Mouse (Mus musculus) hindbrain, embryonic 14.5 days (tissue): Measurements from ENCODE around the gene Trim62. TPM values are rescaled to one million over a fixed set of nuclear protein-coding genes. Genes with fewer than 3 reads are reported as not detected.

Source experiments
- ATAC-seq: fragments of 200-750 bp; cut with Nextera tagmentation; 2 replicates; pipeline ENCODE4 v1.8.0; 2017; ENCODE audit warnings: moderate number of reproducible peaks, mild to moderate bottlenecking, moderate TSS enrichment, moderate library complexity; ENCODE audit not compliant: low FRiP score
- DNase-seq: peaks from one replicate; pipeline ENCODE4 v3.0.0-alpha.2; 2015; ENCODE audit warnings: low spot score
- H3K27ac ChIP-seq: fragments of 300-500 bp; sonication (generic); 2 replicates; pipeline ENCODE4 v1.5.1; 2014; ENCODE audit warnings: mild to moderate bottlenecking, moderate library complexity
- H3K27me3 ChIP-seq: fragments of 300-500 bp; sonication (generic); 2 replicates; pipeline ENCODE4 v1.6.1; 2014; ENCODE audit warnings: mild to moderate bottlenecking, low read length, mixed read lengths; ENCODE audit not compliant: control insufficient read depth, insufficient read depth
- H3K36me3 ChIP-seq: fragments of 300-500 bp; sonication (generic); replicated peaks from 2 replicates; pipeline ENCODE4 v1.6.1; 2014; ENCODE audit not compliant: control insufficient read depth, insufficient read depth
- H3K4me1 ChIP-seq: fragments of 300-500 bp; sonication (generic); replicated peaks from 2 replicates; pipeline ENCODE4 v1.6.1; 2014; ENCODE audit warnings: antibody characterized with exemption, low read length, mixed read lengths; ENCODE audit not compliant: control insufficient read depth, insufficient read depth
- H3K4me2 ChIP-seq: fragments of 300-500 bp; sonication (generic); replicated peaks from 2 replicates; pipeline ENCODE4 v1.6.1; 2014; ENCODE audit warnings: mild to moderate bottlenecking, moderate library complexity
- H3K4me3 ChIP-seq: fragments of 300-500 bp; sonication (generic); replicated peaks from 2 replicates; pipeline ENCODE4 v1.5.1; 2014; ENCODE audit warnings: mild to moderate bottlenecking, low read length
- H3K9ac ChIP-seq: fragments of 300-500 bp; sonication (generic); 2 replicates; pipeline ENCODE4 v1.6.1; 2014
- H3K9me3 ChIP-seq: fragments of 300-500 bp; sonication (generic); 2 replicates; pipeline ENCODE4 v1.6.1; 2016; ENCODE audit warnings: low read length; ENCODE audit not compliant: control insufficient read depth
- WGBS: fragments of 180-500 bp; shearing (Covaris S2); extraction: QIAGEN DNeasy Blood & Tissue Kit; methylation state at CpG from one replicate; pipeline ENCODE4 v1.1.7; 2014; 5-methylcytosine and 5-hydroxymethylcytosine counted together
- polyA plus RNA-seq: library from polyadenylated mRNA; unstranded; fragments of >200 nt; fragmentation: Nextera tagmentation; extraction: Ambion mirVana; gene quantifications from 2 replicates; pipeline ENCODE4 v1.2.1, GENCODE M21; 2014

Trim62 gene
- polyA plus RNA-seq, 1 experiment from 2014 or later: 31.9 TPM

DNA sequence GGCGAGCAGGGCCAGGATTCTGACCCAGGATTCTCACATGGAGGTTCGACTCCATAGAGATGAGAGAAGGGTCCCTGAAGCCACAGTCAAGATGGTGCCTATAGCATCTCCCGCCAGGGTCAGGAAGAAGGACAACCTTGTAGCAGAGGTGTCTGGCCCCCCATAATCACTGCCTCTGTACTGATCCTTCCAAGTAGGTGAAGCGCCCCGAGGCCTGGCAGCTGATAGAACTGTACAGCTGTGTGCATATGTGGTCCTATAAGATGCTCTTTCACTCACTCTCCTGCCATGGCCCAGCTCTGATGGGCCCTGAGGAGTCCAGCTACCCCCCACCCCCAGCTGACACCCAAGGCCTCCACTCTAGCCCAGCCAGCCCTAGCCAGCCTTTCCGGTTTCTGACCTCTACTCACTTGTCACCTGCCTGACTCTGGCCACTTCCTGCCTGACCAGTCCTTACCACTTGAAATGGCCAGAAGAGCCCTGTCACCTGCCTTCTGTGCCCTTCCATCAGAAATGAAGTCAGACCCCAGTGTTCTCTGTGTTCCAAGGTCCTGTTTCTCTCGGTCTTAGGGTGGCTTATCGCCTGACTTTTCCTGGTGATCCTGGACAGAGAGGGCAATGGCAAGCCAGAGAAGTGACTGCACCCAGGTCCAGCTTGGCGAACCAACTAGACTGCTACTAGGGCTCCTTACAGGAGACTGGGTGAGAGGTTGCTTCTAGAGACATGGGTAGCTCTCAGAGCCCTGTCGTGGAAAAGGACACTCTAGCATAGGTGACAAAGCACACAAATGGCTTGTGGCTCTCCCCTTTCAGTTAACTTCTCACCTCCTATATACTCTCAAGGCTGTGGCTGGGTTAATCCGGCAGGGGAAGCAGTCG is 6.6 kb downstream of the Trim62 start:
- H3K4me3 ChIP-seq: no peak overlapping the region
- H3K9me3 ChIP-seq: no peaks in the 10 kb centered on the region
- DNase-seq (no peak), ATAC-seq (no peak)
- no peak overlapping the region for H3K9ac ChIP-seq
- peaks cover 36% of the 10 kb centered on the region for H3K4me1 ChIP-seq
- 0 out of 2 replicates have a peak, but pooled peaks cover 3% of the 10 kb centered on the region for H3K36me3 ChIP-seq
- no peaks in the 10 kb centered on the region for H3K27me3 ChIP-seq
- H3K27ac ChIP-seq: no peak overlapping the region
- no peak overlapping the region for H3K4me2 ChIP-seq
- WGBS: 91% methylated on average over 12 of the region's 12 CpGs

- Histone ChIP-seq H3K4me1 (peaks cover 31% of the 10 kb centered on the region), H3K4me3 (no peak overlapping the region), H3K9me3 (no peaks in the 10 kb centered on the region), H3K27me3 (no peaks in the 10 kb centered on the region), H3K9ac (no peak overlapping the region), H3K4me2 (no peak overlapping the region), H3K36me3 (0 out of 2 replicates have a peak, but pooled peaks cover 3% of the 10 kb centered on the region), H3K27ac (no peak overlapping the region)
- 0 out of 2 replicates have a peak, but pooled peaks have one; percentile 32 for ATAC-seq
- WGBS: 17% methylated on average over 1 of the region's 1 CpGs
- no peak for DNase-seq
These were observed 7.8 kb downstream of the Trim62 start for GRCm38 (mm10) chr4:128891157-128891556.

DNA sequence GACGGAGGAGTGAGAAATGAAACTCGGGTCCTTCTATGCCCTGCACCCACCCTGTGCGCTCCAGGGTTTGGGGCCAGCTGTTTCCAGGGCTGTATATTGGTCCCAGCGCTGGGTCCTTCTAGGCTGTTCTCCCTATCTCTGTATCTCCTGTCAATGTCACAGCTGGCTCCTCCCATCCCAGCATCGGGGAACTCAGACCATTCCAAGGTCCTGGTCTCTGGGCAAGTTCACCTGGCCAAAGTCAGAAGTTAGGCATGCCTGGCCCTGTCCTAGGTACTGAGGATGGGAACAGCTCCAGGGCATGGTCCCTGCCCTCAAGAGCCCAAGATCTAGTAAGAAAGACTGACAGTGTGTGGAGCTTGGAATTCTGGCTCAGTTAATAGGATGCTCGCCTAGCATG is 8.4 kb downstream of the Trim62 start:
- DNase-seq (no peak), ATAC-seq (no peak)
- Histone ChIP-seq H3K4me3 (no peak overlapping the region), H3K27me3 (no peaks in the 10 kb centered on the region), H3K9me3 (no peaks in the 10 kb centered on the region), H3K4me1 (peaks cover 25% of the 10 kb centered on the region), H3K4me2 (no peak overlapping the region), H3K36me3 (0 out of 2 replicates have a peak, but pooled peaks cover 3% of the 10 kb centered on the region), H3K27ac (no peak overlapping the region), H3K9ac (no peak overlapping the region)
- WGBS: 78% methylated on average over 6 of the region's 6 CpGs

DNA sequence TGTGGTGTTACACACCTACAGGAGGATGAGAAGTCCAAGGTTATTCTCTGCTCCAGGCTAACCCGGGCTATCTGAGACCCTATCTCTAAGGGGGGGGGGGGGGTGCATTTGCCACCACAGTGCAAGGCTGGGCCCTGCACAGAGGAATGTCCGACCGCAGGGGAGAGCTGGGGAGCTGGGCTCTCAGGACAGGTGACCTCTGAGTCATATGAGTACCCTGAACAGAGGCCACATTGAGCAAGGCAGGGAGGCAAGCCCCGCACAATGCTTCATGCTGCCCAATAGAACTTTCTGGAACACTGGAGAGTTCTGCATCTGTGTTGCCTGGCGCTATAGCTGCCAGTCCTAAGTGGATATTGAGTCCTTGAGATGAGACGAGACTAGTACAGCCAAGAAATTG is 8.8 kb downstream of the Trim62 start:
- Histone ChIP-seq H3K4me2 (no peak overlapping the region), H3K9ac (no peak overlapping the region), H3K9me3 (no peaks in the 10 kb centered on the region), H3K4me3 (no peak overlapping the region), H3K4me1 (peaks cover 21% of the 10 kb centered on the region), H3K27me3 (no peaks in the 10 kb centered on the region), H3K36me3 (0 out of 2 replicates have a peak, but pooled peaks cover 3% of the 10 kb centered on the region), H3K27ac (no peak overlapping the region)
- ATAC-seq: no peak
- WGBS: 77% methylated on average over 6 of the region's 6 CpGs
- no peak for DNase-seq

GRCm38 (mm10) chr4:128894112-128894511 is 10.7 kb downstream of the Trim62 start:
- WGBS: 69% methylated on average over 12 of the region's 12 CpGs
- peaks cover 20% of the 10 kb centered on the region for H3K4me1 ChIP-seq

GRCm38 (mm10) chr4:128895841-128896240 is 12.5 kb downstream of the Trim62 start:
- no peak for ATAC-seq
- no peaks in the 10 kb centered on the region for H3K9me3 ChIP-seq
- no peak for DNase-seq
- no peak overlapping the region for H3K4me2 ChIP-seq
- H3K27ac ChIP-seq: no peak overlapping the region
- no peaks in the 10 kb centered on the region for H3K27me3 ChIP-seq
- no peak overlapping the region for H3K9ac ChIP-seq
- H3K4me1 ChIP-seq: peaks cover 26% of the 10 kb centered on the region
- peaks cover 4% of the 10 kb centered on the region for H3K36me3 ChIP-seq
- no peak overlapping the region for H3K4me3 ChIP-seq
- WGBS: 93% methylated on average over 4 of the region's 4 CpGs

More at GRCm38 (mm10) chr4:128894112-128894511, 10.7 kb downstream of the Trim62 start:
- H3K27me3 ChIP-seq: no peaks in the 10 kb centered on the region
- H3K27ac ChIP-seq: no peak overlapping the region
- no peak overlapping the region for H3K4me3 ChIP-seq
- no peak overlapping the region for H3K9ac ChIP-seq
- no peak overlapping the region for H3K4me2 ChIP-seq
- H3K36me3 ChIP-seq: 0 out of 2 replicates have a peak, but pooled peaks cover 2% of the 10 kb centered on the region
- H3K9me3 ChIP-seq: no peaks in the 10 kb centered on the region
- DNase-seq: no peak
- ATAC-seq: no peak

- no peaks in the 10 kb centered on the region for H3K9me3 ChIP-seq
- H3K4me2 ChIP-seq: no peak overlapping the region
- peaks cover 12% of the 10 kb centered on the region for H3K36me3 ChIP-seq
- H3K9ac ChIP-seq: no peak overlapping the region
- peaks cover 23% of the 10 kb centered on the region for H3K4me1 ChIP-seq
- H3K27me3 ChIP-seq: no peaks in the 10 kb centered on the region
- H3K4me3 ChIP-seq: no peak overlapping the region
- no peak for DNase-seq
- 96% methylated on average over 10 of the region's 10 CpGs for WGBS
- no peak for ATAC-seq
- H3K27ac ChIP-seq: no peak overlapping the region
These were observed 13.3 kb downstream of the Trim62 start for GRCm38 (mm10) chr4:128896667-128897066.

DNA sequence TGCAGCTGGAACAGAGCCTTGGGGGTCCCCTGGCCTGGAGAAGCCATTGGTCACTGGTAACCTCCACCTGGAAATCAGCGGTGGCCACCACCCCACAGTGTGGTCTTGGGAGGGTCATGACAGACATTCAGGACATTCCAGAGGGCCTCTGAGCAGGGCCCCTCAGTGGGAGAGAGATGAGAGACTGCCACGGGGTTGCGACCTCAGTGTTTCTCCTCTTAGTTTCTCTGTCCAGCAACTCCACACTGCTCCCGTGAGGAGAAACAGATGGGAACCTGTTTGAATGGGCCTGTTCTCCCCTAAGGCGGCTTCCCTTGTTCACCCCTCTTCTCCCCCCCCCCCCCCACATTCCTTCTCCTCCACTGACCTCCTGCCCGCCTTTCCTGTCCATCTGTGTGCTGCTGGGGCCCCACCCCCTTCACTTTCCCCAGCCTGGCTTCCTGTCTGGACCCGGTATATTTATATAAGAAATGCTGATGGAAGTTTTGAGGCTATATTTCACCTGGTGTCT is 14.6 kb downstream of the Trim62 start:
- no peak overlapping the region for H3K4me2 ChIP-seq
- 24% methylated on average over 7 of the region's 7 CpGs for WGBS
- no peaks in the 10 kb centered on the region for H3K27me3 ChIP-seq
- H3K4me3 ChIP-seq: no peak overlapping the region
- H3K9me3 ChIP-seq: no peaks in the 10 kb centered on the region
- peaks cover 23% of the 10 kb centered on the region for H3K36me3 ChIP-seq
- DNase-seq: no peak
- no peak for ATAC-seq
- no peak overlapping the region; the same call in 1 of the 2 replicates for H3K9ac ChIP-seq
- peak overlapping the region; percentile 94 for H3K27ac ChIP-seq
- H3K4me1 ChIP-seq: peaks cover 23% of the 10 kb centered on the region

GRCm38 (mm10) chr4:128899332-128899731 is 16.0 kb downstream of the Trim62 start:
- ATAC-seq: peak; percentile 89
- 0% methylated on average over 6 of the region's 6 CpGs for WGBS

More at GRCm38 (mm10) chr4:128899332-128899731, 16.0 kb downstream of the Trim62 start:
- Histone ChIP-seq H3K4me1 (peaks cover 29% of the 10 kb centered on the region), H3K9ac (peak overlapping the region; percentile 53), H3K27ac (peak overlapping the region; percentile 94), H3K4me2 (no peak overlapping the region), H3K27me3 (no peaks in the 10 kb centered on the region), H3K36me3 (peaks cover 36% of the 10 kb centered on the region), H3K9me3 (no peaks in the 10 kb centered on the region), H3K4me3 (no peak overlapping the region)
- peak; percentile 87 for DNase-seq
